Mouse (Mus musculus) heart, adult 2 months (tissue): Measurements from ENCODE around the gene Plxna1. TPM values are rescaled to one million over a fixed set of nuclear protein-coding genes. Genes with fewer than 3 reads are reported as not detected.
A peak's percentile ranks its signal among the peaks of the same experiment; 100 is the strongest.

ENCODE experiments used
- DNase-seq, 2 experiments: peaks; one replicate each; pipeline ENCODE4 v3.0.0; 2021
- H3K27ac ChIP-seq: fragments of 200-600 bp; 2 replicates; pipeline ENCODE4 v1.8.1; 2022
- H3K27me3 ChIP-seq: fragments of 200-500 bp; 2 replicates; pipeline ENCODE4 v1.6.1; 2012; ENCODE audit warnings: mild to moderate bottlenecking, low read length, inconsistent platforms, mixed read lengths; ENCODE audit not compliant: control insufficient read depth, insufficient read depth
- H3K36me3 ChIP-seq: fragments of 200-500 bp; 2 replicates; pipeline ENCODE4 v1.6.1; 2012; ENCODE audit warnings: low read length, inconsistent platforms; ENCODE audit not compliant: control insufficient read depth, insufficient read depth
- H3K4me1 ChIP-seq: fragments of 200-500 bp; 2 replicates; pipeline ENCODE4 v1.6.1; 2011; ENCODE audit warnings: low read length; ENCODE audit not compliant: control insufficient read depth, insufficient read depth
- H3K4me3 ChIP-seq: fragments of 200-600 bp; 2 replicates; pipeline ENCODE4 v1.8.1; 2022
- H3K79me2 ChIP-seq: fragments of 200-500 bp; replicated peaks from 2 replicates; pipeline ENCODE4 v1.6.1; 2012; ENCODE audit warnings: mild to moderate bottlenecking, inconsistent platforms, low read length, moderate library complexity, mixed read lengths; ENCODE audit not compliant: control insufficient read depth, insufficient read depth
- H3K9ac ChIP-seq: fragments of 200-500 bp; 2 replicates; pipeline ENCODE4 v1.6.1; 2012; ENCODE audit warnings: low read depth, mild to moderate bottlenecking, control low read depth, inconsistent platforms, low read length, mixed read lengths
- CTCF ChIP-seq: fragments of 200-600 bp; IDR thresholded peaks from 2 replicates; pipeline ENCODE4 v1.8.1; 2022; ENCODE audit warnings: antibody characterized with exemption, mild to moderate bottlenecking, moderate library complexity
- EP300 ChIP-seq: fragments of 200-500 bp; IDR thresholded peaks from 2 replicates; pipeline ENCODE4 v1.6.1; 2011; ENCODE audit warnings: low read depth, low read length, control low read depth; ENCODE audit not compliant: insufficient read depth
- POLR2A ChIP-seq: fragments of 200-500 bp; IDR thresholded peaks from 2 replicates; pipeline ENCODE4 v1.6.1; 2011; ENCODE audit warnings: mild to moderate bottlenecking, low read depth, low read length, control low read depth; ENCODE audit not compliant: insufficient read depth
- WGBS: fragments of 180-500 bp; shearing (Covaris S2); methylation state at CpG from one replicate; pipeline ENCODE4 v1.1.7; 2018; 5-methylcytosine and 5-hydroxymethylcytosine counted together
- intact Hi-C: fragments of 180-260 bp; cut with DNase I; formaldehyde crosslinking; loops from one replicate; pipeline ENCODE4 v1.15.1; 2025
- polyA plus RNA-seq: library from polyadenylated mRNA; depleted of rRNA; stranded (reverse); fragments of >200 nt; gene quantifications from 2 replicates; pipeline ENCODE4 v1.2.3, GENCODE M21; 2012
- total RNA-seq, 2 experiments: library from RNA; stranded (reverse); gene quantifications; 2 replicates each; pipeline ENCODE4 v1.2.3; 2021

Gene Plxna1
- total and polyA plus RNA-seq, 3 experiments = 17.3 to 21.9 (median 19.9) TPM

DNA sequence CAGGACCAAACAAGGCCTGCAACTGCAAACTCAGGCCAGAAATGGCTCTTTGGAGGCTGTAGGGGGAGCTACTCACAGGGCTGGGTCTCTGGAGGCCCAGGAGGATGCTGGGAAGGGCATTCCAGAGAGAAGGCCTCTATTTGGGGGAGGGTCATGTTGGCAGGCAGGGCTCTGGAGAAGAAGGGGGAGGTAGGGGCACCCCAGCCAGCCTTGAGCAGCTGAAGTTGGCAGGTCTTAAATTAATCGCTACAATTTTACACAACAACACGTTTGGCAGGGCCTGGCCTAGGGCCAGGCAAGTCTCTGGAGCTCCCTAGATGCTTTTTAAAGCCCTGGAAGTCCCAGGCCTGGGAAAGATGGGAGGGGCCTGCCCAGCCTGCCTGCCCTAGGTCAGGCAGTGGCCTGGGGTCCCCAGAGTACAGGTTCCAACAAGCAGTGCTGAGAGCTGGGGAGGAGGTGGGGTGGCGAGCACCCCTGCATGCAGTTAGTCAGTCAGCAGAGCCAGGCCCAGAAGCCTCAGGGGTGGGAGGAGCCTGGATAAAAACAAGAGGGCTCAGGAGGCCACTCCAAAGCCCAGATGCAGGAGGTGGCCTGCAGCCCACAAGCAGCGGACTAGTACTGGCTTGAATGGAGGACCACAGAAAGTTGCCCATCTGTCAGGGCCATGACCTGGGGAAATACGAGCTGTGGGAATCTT lies 10.8 kb downstream of the Plxna1 start:
- Histone ChIP-seq H3K27me3 (no peaks in the 10 kb centered on the region), H3K4me3 (no peak overlapping the region), H3K36me3 (peaks cover 6% of the 10 kb centered on the region), H3K79me2 (peaks cover 3% of the 10 kb centered on the region; the same call in 1 of the 2 replicates), H3K9ac (peak overlapping the region; percentile 32; the same call in 1 of the 2 replicates), H3K27ac (peak overlapping the region; percentile 57), H3K4me1 (peaks cover 34% of the 10 kb centered on the region)
- peak; percentile 59 for TF ChIP-seq CTCF
- no peak for TF ChIP-seq POLR2A
- peak; percentile 73 to 78 for DNase-seq
- intact Hi-C loops = no loop called here
- WGBS = 26% methylated on average over 5 of the region's 5 CpGs

DNA sequence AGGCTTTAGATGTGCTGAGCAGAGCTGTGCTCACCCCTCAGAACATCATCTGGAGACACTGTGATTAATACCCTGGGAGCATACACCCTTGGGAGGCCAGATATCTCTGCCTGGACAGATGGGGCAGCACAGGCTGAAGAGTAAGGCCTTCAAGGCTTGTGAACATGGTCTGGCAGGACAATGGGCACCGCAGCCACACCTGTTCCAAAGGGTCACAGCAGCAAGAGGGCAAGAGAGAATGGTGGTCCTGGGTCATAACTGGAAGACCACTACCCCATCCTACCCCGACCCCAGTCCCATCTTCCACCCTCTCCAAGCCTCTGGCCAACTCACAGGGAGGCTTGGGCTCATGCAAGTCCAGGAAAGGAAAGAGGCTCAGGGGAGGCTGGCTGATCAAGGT lies 11.9 kb downstream of the Plxna1 start:
- H3K27me3 ChIP-seq = no peaks in the 10 kb centered on the region
- TF ChIP-seq EP300 (no peak), POLR2A (no peak), CTCF (no peak)
- no peak overlapping the region for H3K9ac ChIP-seq
- 85% methylated on average over 2 of the region's 2 CpGs for WGBS
- H3K27ac ChIP-seq = peak overlapping the region; percentile 57
- H3K79me2 ChIP-seq = peaks cover 3% of the 10 kb centered on the region; the same call in 1 of the 2 replicates
- peaks cover 39% of the 10 kb centered on the region for H3K4me1 ChIP-seq
- H3K4me3 ChIP-seq = no peak overlapping the region
- intact Hi-C loops = no loop called here
- DNase-seq = no peak
- H3K36me3 ChIP-seq = peaks cover 6% of the 10 kb centered on the region

DNA sequence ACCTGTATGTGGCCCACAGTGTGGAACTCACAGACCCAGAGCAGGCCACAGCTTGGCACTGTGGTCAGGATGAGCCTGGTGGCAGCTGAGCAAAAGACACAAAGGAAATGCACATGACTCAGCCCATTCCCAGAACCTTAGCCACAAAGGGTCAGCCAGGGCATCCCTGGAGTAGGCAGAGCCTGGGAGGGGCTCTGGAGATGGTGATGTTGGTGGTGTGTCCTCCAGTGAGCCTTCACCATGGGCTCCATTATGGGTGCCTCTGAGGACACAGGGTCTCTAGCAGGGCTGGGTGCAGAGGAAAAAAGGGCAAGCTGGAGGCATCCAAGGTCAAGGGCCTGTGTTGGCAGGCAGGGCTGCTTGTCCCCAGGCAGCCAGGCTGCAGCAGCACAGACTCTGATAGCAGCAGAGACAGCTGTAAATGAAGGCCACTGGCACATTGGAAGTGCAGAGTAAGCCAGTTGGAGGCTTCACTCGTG lies 12.3 kb downstream of the Plxna1 start:
- Histone ChIP-seq H3K4me1 (peaks cover 44% of the 10 kb centered on the region), H3K36me3 (peaks cover 6% of the 10 kb centered on the region), H3K27ac (peak overlapping the region; percentile 57), H3K4me3 (no peak overlapping the region), H3K9ac (no peak overlapping the region), H3K27me3 (no peaks in the 10 kb centered on the region), H3K79me2 (0 out of 2 replicates have a peak, but pooled peaks cover 3% of the 10 kb centered on the region)
- intact Hi-C loops = no loop called here
- WGBS = 43% methylated on average over 1 of the region's 1 CpGs
- TF ChIP-seq POLR2A (no peak), EP300 (no peak), CTCF (no peak)
- DNase-seq = peak; percentile 56 to 77

DNA sequence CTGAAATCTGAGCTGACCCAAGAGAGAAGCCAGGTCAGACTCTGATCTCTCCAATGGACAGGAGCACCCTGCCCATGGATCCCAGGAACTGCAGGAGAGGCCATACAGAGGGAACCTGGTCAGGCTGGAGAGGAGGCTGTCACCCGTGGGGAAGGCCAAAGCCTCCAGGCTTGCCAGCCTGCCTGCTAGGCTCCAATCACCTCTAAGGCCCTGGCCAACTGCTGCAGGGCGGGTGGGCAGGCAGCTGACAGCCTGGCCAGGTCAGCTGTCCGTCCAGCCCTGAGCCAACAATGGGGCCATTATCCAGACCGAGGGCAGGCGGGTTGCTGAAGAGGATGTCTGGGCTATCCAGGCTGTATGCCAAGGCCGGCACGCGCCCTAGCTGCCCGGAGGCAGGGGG lies 14.1 kb downstream of the Plxna1 start:
- peaks cover 46% of the 10 kb centered on the region for H3K4me1 ChIP-seq
- 53% methylated on average over 9 of the region's 9 CpGs for WGBS
- no peak overlapping the region for H3K4me3 ChIP-seq
- H3K9ac ChIP-seq = no peak overlapping the region
- TF ChIP-seq CTCF (no peak), EP300 (no peak)
- H3K79me2 ChIP-seq = 0 out of 2 replicates have a peak, but pooled peaks cover 1% of the 10 kb centered on the region
- no peak overlapping the region; the same call in 1 of the 2 replicates for H3K27ac ChIP-seq
- no peaks in the 10 kb centered on the region for H3K27me3 ChIP-seq
- intact Hi-C loops = loop anchor here (5.0 to 10.0 kb wide), 3 partner anchors 106 to 1116 kb away; partner anchors contain the start of gene Klf15
- H3K36me3 ChIP-seq = peaks cover 6% of the 10 kb centered on the region
- peak in 1 of 2 experiments; percentile 58 for DNase-seq

DNA sequence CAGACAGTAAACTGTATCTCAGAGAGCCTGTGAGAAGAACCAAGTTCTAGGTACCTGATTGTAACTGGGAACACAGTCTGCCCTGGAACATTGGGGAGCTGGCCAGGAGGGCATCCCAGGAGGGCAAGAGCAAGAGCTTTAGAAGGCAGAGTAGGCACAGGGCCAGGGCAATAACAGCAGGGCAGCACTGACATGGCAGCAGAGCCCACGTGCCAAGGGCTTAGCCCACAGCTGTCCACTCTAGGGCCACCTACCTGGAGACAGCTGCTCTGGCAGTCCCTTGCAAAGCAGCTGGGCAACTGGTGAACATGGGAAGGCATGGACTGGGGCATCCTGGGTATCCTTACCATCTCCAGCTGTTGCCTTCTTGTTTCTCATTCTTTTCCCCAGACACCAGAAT lies 14.6 kb downstream of the Plxna1 start:
- DNase-seq = no peak
- peaks cover 44% of the 10 kb centered on the region for H3K4me1 ChIP-seq
- intact Hi-C loops = loop anchor here (5.0 to 10.0 kb wide), 3 partner anchors 105 to 1117 kb away; partner anchors contain the start of gene Klf15

DNA sequence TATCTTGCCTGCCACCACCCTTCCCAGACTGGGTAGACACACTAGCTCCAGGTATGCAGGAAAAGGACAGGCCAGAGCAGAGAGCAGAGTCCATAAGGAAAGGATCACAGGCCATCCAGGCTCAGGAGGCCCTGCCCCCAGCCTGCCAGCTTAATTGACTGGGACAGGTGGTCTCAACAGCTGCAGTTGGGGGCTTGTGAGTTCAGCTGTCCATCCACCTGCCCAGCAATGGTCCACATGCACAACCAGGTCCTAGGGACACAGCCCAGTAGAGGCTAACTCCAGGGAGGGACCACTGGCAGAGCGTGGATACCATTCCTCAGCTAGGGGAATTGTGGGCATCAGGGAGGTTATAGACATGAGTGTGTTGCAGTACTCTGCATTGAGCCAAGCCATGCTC lies 16.6 kb downstream of the Plxna1 start:
- H3K36me3 ChIP-seq = peaks cover 2% of the 10 kb centered on the region; the same call in 1 of the 2 replicates
- no peak for DNase-seq
- no peaks in the 10 kb centered on the region for H3K27me3 ChIP-seq
- H3K79me2 ChIP-seq = no peaks in the 10 kb centered on the region
- peak overlapping the region; percentile 7; the same call in 1 of the 2 replicates for H3K9ac ChIP-seq
- H3K27ac ChIP-seq = peak overlapping the region; percentile 78
- 100% methylated on average over 1 of the region's 1 CpGs for WGBS
- TF ChIP-seq CTCF (no peak), POLR2A (no peak), EP300 (no peak)
- peaks cover 32% of the 10 kb centered on the region for H3K4me1 ChIP-seq
- intact Hi-C loops = loop anchor here (2.0 to 10.0 kb wide), 4 partner anchors 17 to 1119 kb away; partner anchors contain the start of genes Klf15 and Plxna1
- H3K4me3 ChIP-seq = no peak overlapping the region

More for the DNA sequence above, 14.6 kb downstream of the Plxna1 start:
- H3K27me3 ChIP-seq = no peaks in the 10 kb centered on the region
- TF ChIP-seq CTCF = no peak
- no peak for TF ChIP-seq POLR2A
- no peak for TF ChIP-seq EP300
- H3K9ac ChIP-seq = no peak overlapping the region
- 0 out of 2 replicates have a peak, but pooled peaks cover under 1% of the 10 kb centered on the region for H3K79me2 ChIP-seq
- H3K4me3 ChIP-seq = no peak overlapping the region
- no peak overlapping the region; the same call in 1 of the 2 replicates for H3K27ac ChIP-seq
- peaks cover 4% of the 10 kb centered on the region for H3K36me3 ChIP-seq
- WGBS = 37% methylated on average over 1 of the region's 1 CpGs
